Mouse (Mus musculus): ENCODE measurements around the gene Plpp7.
A peak's percentile ranks its signal among the peaks of the same experiment; 100 is the strongest.

The Plpp7 gene

DNA sequence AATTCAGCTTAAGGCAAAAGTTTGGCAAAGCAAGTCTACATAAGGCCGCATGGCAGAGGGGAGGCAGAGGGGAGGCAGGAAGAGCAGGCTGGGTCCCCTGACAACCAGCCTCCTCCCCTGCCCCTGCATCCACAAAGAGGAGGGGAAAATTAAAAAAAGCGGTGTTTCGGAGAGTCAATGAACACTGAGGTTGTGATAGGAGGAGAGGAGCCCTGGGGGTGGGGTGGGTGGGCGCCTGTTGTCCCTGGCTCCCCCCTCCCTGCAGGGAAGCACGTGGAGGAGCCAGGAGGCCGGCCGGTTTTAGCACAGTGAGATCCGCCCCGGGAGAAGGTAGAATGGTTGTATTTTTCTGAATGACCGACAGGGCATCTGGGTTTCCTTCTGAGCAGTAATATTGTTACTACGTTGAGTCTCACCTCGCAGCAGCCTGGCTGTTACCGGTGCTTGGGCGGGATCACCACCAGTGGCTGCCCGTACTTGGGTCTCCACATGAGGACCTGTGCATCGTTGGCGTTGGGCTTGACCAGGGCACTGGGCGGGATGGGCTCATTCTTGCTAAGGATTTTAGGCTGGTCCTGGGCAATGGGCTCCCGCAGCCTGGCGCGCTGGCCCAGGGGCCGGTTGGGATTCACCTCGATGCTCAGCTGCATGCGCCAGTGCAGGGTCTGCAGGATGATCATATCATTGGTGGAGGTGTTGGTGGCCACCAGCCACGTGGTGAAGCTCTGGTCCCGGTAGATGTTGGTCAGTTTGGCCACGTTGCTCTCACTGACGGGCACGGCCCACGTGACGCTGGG, 26.3 kb upstream of the Plpp7 start:
- ATAC-seq (ENCODE audit: low TSS enrichment) = no peak

DNA sequence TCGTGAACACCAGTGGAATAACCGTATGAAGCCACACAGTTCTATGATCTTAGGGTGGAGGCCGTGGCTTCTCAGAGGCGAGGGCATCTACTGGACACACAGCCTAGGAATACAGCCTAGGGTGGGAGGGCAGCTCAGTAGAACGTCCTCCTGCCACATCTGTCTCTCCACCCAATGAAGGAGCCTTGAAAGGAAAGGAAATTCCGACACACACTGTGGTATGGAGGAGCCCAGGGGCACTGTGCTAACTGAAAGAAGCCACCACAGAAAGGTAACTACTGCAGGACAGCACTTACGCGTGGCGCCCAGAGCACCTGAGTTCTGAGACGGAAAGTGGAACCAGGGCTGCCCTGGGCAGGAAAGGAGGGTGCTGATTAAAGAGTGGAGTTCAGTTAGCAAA, 24.6 kb upstream of the Plpp7 start:
- ATAC-seq (ENCODE audit: low TSS enrichment) = no peak

DNA sequence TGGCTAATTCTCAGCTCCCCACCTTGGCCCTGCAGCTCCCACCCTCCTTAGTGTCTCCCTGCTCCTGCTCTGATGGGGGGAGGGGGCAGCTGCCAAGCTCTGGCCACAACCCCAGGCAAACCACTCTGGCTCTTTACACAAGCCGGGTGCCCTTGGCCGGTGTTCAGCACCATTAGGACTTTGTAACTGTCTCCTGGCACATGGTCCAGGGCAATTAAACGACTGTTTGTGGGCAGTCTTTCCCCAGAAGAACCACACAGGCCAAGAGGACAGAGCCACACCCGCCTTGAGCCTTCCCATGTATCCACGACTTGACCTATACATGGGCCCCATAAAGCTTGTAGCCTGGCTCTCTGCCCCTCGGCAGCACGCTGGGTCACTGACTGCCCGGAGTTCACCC, 20.9 kb upstream of the Plpp7 start:
- ATAC-seq (ENCODE audit: low TSS enrichment) = no peak

DNA sequence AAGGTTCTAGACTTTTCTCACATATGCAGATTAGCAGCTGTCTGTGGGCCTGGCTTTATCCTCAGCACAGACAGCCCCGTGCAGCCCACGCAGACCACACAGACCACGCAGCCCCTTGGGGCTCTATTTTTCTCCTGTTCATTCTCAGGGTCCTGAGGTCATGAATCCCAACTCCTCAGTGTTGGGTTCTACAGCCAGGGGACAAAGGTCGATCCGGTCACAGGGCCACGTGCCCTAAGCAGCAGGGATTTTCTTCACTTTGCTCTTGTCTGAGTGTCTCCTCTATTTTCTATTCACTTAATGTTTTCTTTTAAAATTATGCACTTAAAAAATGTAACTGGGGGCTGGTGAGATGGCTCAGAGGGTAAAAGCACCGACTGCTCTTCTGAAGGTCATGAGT, 20.0 kb upstream of the Plpp7 start:
- no peak for ATAC-seq (ENCODE audit: low TSS enrichment)

- no peak for ATAC-seq (ENCODE audit: low TSS enrichment)
Measured at GRCm38 (mm10) chr2:32077744-32078143, 17.6 kb upstream of the Plpp7 start.

- no peak for ATAC-seq (ENCODE audit: low TSS enrichment)
Measured at GRCm38 (mm10) chr2:32078522-32078921, 16.8 kb upstream of the Plpp7 start.

GRCm38 (mm10) chr2:32079191-32079725, 16.1 kb upstream of the Plpp7 start:
- no peak for ATAC-seq (ENCODE audit: low TSS enrichment)

GRCm38 (mm10) chr2:32080681-32081080, 14.6 kb upstream of the Plpp7 start:
- ATAC-seq (ENCODE audit: low TSS enrichment) = no peak

- no peak for ATAC-seq (ENCODE audit: low TSS enrichment)
Measured at GRCm38 (mm10) chr2:32081296-32081929, 13.9 kb upstream of the Plpp7 start.

- no peak for ATAC-seq (ENCODE audit: low TSS enrichment)
Measured at GRCm38 (mm10) chr2:32082229-32082628, 13.1 kb upstream of the Plpp7 start.

DNA sequence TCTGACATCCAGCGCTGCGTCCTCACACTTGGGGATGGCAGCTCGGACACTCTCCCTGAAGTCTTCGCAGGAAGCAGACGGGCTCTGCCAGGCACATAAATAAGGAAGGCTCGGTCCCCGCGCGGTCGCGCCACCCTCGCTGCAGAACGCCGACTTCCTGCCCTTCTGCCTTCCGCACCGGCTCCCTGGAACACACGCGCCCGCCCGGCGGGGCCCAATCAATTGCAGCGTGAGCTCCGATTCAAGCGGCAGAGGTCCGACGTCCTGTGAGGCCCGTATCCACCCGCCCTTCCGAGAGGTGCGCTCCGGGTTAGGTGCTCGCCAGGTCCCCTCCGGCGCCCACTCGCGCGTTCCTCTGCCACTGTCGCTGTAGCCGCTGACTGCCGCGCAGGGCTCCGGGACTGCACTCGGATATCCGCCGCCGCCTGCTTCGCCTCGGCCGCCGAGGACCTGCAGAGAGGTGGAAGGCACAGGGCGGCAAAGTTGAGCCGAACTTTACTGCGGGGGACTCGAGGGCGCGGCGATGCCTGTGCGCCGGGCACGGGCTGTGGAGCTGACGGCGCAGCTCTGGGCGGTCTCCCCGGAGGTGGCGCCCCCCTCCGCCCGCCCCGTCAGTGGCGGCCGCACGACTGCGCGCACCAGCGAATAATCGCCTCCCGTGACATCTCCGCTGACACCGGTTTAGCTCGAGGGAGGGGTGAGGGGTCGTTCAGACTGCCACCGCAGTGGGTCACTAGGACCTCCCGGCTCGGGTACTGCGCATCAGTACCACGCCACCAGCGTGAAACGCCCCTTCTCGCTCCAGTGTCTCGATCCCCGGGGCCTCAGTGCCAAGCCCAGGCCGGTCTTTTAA, 11.9 kb upstream of the Plpp7 start:
- ATAC-seq (ENCODE audit: low TSS enrichment) = peak; percentile 20; the same call in 1 of the 2 replicates

DNA sequence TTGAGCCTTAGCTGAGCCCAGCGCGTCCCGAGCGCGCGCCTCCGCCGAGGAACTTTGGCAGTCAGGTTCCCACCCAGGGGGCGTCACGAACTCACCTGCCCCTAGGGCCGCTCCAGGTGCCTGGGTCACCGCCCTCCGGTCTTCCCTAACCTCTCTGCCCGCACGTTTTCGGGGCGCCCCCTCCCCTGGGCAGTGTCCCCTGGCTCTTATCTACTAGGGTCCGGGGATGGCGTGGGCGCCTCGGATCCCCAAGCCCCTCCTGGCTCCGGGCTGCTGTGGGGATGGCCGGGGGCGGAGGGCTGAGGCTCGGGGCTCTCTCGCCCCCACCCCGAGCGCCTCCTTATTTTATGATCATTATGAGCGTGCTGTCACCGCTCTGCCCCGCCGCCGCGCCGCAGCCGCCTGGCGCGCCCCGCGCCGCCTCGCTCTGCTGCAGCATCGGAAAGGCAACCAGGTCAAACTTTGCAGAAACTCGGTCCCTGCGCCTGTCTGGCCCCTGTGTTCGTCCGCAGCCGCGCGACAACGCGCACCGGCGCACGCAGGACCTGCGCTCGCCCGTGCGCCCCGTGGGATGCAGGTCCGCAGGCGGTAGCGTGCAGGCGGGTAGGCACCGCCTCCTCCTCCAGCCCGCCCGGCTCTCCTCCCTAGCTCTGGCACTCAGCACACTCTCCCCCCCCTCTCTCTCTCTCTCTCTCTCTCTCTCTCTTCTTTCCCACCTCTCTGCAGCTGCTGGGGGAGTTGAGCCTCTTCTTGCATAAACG, 11.0 kb upstream of the Plpp7 start, which contains the start of gene Fam78a:
Gene Fam78a, minus strand, starts transcription at position 747 of the 761 bp plus-strand sequence.
- ATAC-seq (ENCODE audit: low TSS enrichment) = peak; percentile 51

- no peak for ATAC-seq (ENCODE audit: low TSS enrichment)
Measured at GRCm38 (mm10) chr2:32084872-32085199, 10.5 kb upstream of the Plpp7 start.

DNA sequence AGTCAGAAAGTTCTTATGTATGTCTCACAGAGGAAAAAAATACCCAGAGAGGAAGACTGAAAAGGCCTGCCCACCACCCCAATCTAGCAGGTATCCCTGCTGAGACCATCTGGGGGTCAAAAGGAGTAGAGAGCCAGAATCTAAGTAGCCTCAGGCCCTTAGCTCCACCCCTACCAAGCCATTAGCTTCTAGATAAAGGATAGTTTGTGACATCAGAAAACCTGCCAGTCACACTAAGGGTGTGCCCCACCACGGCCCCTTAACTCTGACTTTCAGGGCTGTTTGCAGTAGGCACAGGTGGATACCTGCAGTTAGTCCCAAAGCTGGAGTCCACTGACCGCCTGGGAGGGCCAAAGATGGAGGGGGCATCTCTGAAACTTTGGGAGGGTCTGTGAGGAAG, 10.1 kb upstream of the Plpp7 start:
- no peak for ATAC-seq (ENCODE audit: low TSS enrichment)

DNA sequence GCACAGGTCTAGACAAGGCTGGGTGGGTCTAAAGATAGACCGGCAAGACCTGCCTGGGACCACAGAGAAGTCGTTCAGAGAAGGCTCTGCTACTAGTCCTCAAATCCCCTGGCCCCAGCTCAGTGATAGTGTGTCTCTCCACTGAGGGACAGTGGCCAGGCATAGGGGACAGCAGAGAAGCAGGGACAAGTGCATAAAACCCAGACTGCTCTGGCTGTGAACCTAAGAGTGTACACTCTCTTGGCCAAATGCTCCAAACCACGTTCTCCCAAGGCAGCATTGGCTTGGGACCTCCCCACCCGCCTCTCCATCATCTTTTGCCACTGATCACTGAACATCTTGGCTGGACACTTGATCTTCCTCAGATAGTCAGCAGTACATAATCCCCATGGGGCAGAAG, 7.7 kb upstream of the Plpp7 start:
- ATAC-seq (ENCODE audit: low TSS enrichment) = no peak

DNA sequence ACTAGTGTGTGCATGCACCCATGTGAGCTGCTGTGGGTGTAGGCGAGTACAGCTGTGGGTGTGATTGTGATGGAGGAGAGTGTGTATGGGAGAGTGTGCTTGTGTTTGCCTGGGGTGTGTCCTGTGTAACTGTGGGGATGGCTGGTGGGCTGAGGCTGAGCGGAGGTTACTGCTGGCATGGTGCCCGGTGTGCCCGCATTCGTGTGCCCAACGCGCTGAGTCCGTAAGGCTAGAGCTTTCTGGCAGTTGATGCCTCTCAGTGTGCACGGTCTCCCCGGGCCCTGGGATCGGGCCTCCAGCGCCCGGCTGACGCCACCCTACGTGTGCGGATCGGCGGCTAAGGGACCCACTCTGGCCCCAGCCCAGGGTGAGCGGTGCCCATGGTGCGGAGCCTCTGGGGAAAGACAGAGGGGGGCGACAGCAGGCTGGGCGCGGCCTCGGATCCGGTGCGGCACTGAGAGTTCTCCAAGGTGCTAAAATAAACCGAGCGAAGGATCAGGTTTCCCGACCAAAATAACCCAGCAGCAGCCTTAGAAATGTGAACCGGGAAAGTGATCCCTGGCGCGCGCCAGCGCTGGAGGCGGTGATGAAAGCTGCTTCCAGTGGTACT, 6.9 kb upstream of the Plpp7 start:
- peak; percentile 53 for ATAC-seq (ENCODE audit: low TSS enrichment)

GRCm38 (mm10) chr2:32089606-32090005, 5.7 kb upstream of the Plpp7 start:
- no peak for ATAC-seq (ENCODE audit: low TSS enrichment)

- ATAC-seq (ENCODE audit: low TSS enrichment) = no peak
Measured at GRCm38 (mm10) chr2:32090145-32090544, 5.2 kb upstream of the Plpp7 start.

GRCm38 (mm10) chr2:32091956-32092355, 3.4 kb upstream of the Plpp7 start:
- ATAC-seq (ENCODE audit: low TSS enrichment) = no peak

DNA sequence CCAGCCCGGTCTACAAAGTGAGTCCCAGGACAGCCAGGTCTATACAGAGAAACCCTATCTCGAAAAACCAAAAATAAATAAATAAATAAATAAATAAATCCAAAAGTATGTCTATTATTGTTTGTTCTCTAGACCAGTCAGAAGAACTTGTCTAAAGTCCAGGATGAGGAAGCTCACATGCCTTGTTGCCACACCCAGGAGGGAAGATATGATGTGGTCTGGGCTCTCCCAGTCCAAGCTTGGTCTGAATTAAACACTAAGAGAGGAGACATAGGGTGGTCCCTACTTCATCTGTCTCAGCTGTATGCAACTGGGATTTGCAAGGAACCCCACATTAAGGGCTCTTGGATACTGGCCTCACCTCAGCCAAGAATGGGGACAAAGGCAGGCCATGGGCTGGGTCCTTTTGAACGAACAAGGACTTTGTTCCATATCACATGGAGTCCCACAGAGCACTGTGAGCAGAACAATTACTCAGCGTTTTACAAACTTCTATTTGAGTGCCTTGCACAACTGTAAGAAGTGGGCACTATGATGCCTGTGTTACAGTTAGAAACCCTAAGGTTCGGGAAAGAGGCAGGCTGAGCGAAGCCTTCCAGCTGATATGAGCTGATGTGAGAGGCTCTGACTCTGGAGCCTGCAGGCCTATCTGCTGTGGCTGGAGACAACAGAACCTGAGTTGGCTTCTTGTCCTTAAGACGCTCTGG, 1.2 kb upstream of the Plpp7 start:
- ATAC-seq (ENCODE audit: low TSS enrichment) = no peak

DNA sequence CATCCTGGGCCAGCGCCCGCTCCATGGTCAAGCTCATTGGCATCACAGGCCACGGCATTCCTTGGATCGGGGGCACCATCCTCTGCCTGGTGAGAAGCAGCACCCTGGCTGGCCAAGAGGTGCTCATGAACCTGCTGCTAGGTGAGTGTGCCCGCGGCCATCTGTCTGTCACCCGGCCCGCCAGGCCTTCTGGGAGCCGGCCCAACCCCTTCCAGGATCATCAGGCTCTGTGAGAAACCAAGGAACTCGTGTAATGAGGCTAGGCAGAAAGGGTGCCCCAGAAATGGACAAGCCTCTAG, 743 bp downstream of the Plpp7 start:
- 0 out of 2 replicates have a peak, but pooled peaks have one; percentile 1 for ATAC-seq (ENCODE audit: low TSS enrichment)

Measured in frontal cortex, adult (tissue).